Mouse (Mus musculus) lung, embryonic 16.5 days (tissue): ENCODE results near the gene Dmac2. TPM values are rescaled to one million over a fixed set of nuclear protein-coding genes. Genes with fewer than 3 reads are reported as not detected.

ENCODE experiments used
- ATAC-seq: fragments of 200-750 bp; cut with Nextera tagmentation; 2 replicates; pipeline ENCODE4 v1.8.0; 2017; ENCODE audit warnings: low read depth, mild to moderate bottlenecking, moderate library complexity
- H3K27ac ChIP-seq: fragments of 300-500 bp; sonication (generic); 2 replicates; pipeline ENCODE4 v1.5.1; 2014; ENCODE audit warnings: mild to moderate bottlenecking, control low read depth, low read length
- H3K27me3 ChIP-seq: fragments of 300-500 bp; sonication (generic); 2 replicates; pipeline ENCODE4 v1.6.1; 2014; ENCODE audit warnings: low read depth, low read length, mixed read lengths; ENCODE audit not compliant: control insufficient read depth, insufficient read depth
- H3K36me3 ChIP-seq: fragments of 300-500 bp; sonication (generic); 2 replicates; pipeline ENCODE4 v1.6.1; 2014; ENCODE audit warnings: low read length; ENCODE audit not compliant: control insufficient read depth, insufficient read depth
- H3K4me1 ChIP-seq: fragments of 300-500 bp; sonication (generic); replicated peaks from 2 replicates; pipeline ENCODE4 v1.6.1; 2014; ENCODE audit warnings: low read length, mixed read lengths; ENCODE audit not compliant: control insufficient read depth, insufficient read depth
- H3K4me2 ChIP-seq: fragments of 300-500 bp; sonication (generic); 2 replicates; pipeline ENCODE4 v1.6.1; 2014; ENCODE audit warnings: low read depth, low read length, control low read depth
- H3K4me3 ChIP-seq: fragments of 300-500 bp; sonication (generic); 2 replicates; pipeline ENCODE4 v1.5.1; 2014; ENCODE audit warnings: mild to moderate bottlenecking, low read length, control low read depth
- H3K9ac ChIP-seq: fragments of 300-500 bp; sonication (generic); 2 replicates; pipeline ENCODE4 v1.6.1; 2014; ENCODE audit warnings: low read length, control low read depth
- H3K9me3 ChIP-seq: fragments of 300-500 bp; sonication (generic); 2 replicates; pipeline ENCODE4 v1.6.1; 2016; ENCODE audit warnings: low read length; ENCODE audit not compliant: control insufficient read depth
- WGBS: fragments of 180-500 bp; shearing (Covaris S2); extraction: QIAGEN DNeasy Blood & Tissue Kit; methylation state at CpG from one replicate; pipeline ENCODE4 v1.1.7; 2014; 5-methylcytosine and 5-hydroxymethylcytosine counted together
- polyA plus RNA-seq: library from polyadenylated mRNA; unstranded; fragments of >200 nt; fragmentation: Nextera tagmentation; extraction: Ambion mirVana; gene quantifications from 2 replicates; pipeline ENCODE4 v1.2.1, GENCODE M21; 2015

Gene Dmac2
- polyA plus RNA-seq, 1 experiment from 2014 or later = 34.5 TPM

GRCm38 (mm10) chr7:25657785-25658184, 38.6 kb downstream of the Dmac2 start:
- Histone ChIP-seq H3K27me3 (no peaks in the 10 kb centered on the region), H3K36me3 (no peaks in the 10 kb centered on the region), H3K4me1 (peaks cover 15% of the 10 kb centered on the region), H3K9ac (peak overlapping the region; percentile 82), H3K4me2 (peak overlapping the region; percentile 84), H3K9me3 (no peaks in the 10 kb centered on the region), H3K4me3 (peak overlapping the region; percentile 81), H3K27ac (no peak overlapping the region)
- ATAC-seq = no peak
- WGBS = 25% methylated on average over 10 of the region's 10 CpGs

- Histone ChIP-seq H3K9me3 (no peaks in the 10 kb centered on the region), H3K4me2 (peak within 1 kb of the TSS; percentile 84), H3K27ac (peak within 1 kb of the TSS; percentile 88), H3K4me3 (peak within 1 kb of the TSS; percentile 81), H3K36me3 (0 out of 2 replicates have a peak, but pooled peaks cover 3% of the 10 kb centered on the region), H3K4me1 (peaks cover 15% of the 10 kb centered on the region), H3K27me3 (no peaks in the 10 kb centered on the region), H3K9ac (peak within 1 kb of the TSS; percentile 82)
- under 1% methylated on average over 50 of the region's 50 CpGs for WGBS
- ATAC-seq = peak; percentile 99
Measured at GRCm38 (mm10) chr7:25658657-25659472, 39.7 kb downstream of the Dmac2 start, which contains the start of the genes Bckdha and Exosc5. Bckdha (minus strand) TSS chr7:25658981. Exosc5 (plus strand) TSS chr7:25659164.

- Histone ChIP-seq H3K9ac (no peak overlapping the region), H3K4me1 (0 out of 2 replicates have a peak, but pooled peaks cover 3% of the 10 kb centered on the region), H3K36me3 (peaks cover 19% of the 10 kb centered on the region), H3K9me3 (no peaks in the 10 kb centered on the region), H3K27ac (no peak overlapping the region), H3K4me3 (no peak overlapping the region), H3K4me2 (no peak overlapping the region), H3K27me3 (no peaks in the 10 kb centered on the region)
- ATAC-seq = no peak
- WGBS = 92% methylated on average over 8 of the region's 8 CpGs
Measured at GRCm38 (mm10) chr7:25666381-25666780, 47.2 kb downstream of the Dmac2 start.

GRCm38 (mm10) chr7:25669158-25669557, 49.9 kb downstream of the Dmac2 start:
- Histone ChIP-seq H3K27me3 (peaks cover 8% of the 10 kb centered on the region), H3K4me2 (no peak overlapping the region), H3K9me3 (no peaks in the 10 kb centered on the region), H3K4me3 (no peak overlapping the region), H3K27ac (no peak overlapping the region), H3K36me3 (peaks cover 15% of the 10 kb centered on the region), H3K9ac (no peak overlapping the region), H3K4me1 (0 out of 2 replicates have a peak, but pooled peaks cover 3% of the 10 kb centered on the region)
- no peak for ATAC-seq
- WGBS = 80% methylated on average over 10 of the region's 10 CpGs

- ATAC-seq = no peak
- peaks cover 13% of the 10 kb centered on the region for H3K27me3 ChIP-seq
- H3K4me3 ChIP-seq = no peak overlapping the region
- H3K4me1 ChIP-seq = peaks cover 5% of the 10 kb centered on the region
- 81% methylated on average over 9 of the region's 9 CpGs for WGBS
- H3K36me3 ChIP-seq = peaks cover 13% of the 10 kb centered on the region
- no peaks in the 10 kb centered on the region for H3K9me3 ChIP-seq
- H3K9ac ChIP-seq = no peak overlapping the region
- no peak overlapping the region for H3K27ac ChIP-seq
- H3K4me2 ChIP-seq = no peak overlapping the region
Measured at GRCm38 (mm10) chr7:25669631-25670030, 50.4 kb downstream of the Dmac2 start.

DNA sequence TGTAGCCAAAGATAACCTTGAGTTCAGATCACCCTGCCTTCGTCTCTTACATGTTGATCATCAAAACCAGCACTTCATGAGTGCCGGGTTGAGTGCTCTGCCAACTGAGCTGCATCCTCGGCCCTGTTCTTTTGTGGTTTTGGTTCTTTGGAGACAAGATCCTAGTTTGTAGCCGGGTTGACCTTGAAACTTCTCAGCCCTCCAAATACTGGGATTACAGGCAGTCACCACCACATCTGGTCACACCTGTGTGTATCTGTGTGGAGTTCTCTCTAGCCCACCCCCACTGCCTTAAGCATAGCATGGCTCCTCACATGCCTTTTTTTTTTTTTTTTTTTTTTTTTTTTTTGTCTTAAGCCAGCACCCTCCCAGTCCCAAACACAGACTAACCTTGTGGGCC, 50.9 kb downstream of the Dmac2 start:
- no peak for ATAC-seq
- 83% methylated on average over 4 of the region's 4 CpGs for WGBS
- H3K36me3 ChIP-seq = peaks cover 9% of the 10 kb centered on the region
- no peak overlapping the region for H3K4me2 ChIP-seq
- no peaks in the 10 kb centered on the region for H3K9me3 ChIP-seq
- no peak overlapping the region for H3K27ac ChIP-seq
- H3K4me1 ChIP-seq = peaks cover 10% of the 10 kb centered on the region
- H3K9ac ChIP-seq = no peak overlapping the region
- H3K4me3 ChIP-seq = no peak overlapping the region
- peaks cover 18% of the 10 kb centered on the region for H3K27me3 ChIP-seq

- no peak overlapping the region for H3K4me2 ChIP-seq
- ATAC-seq = no peak
- no peaks in the 10 kb centered on the region for H3K9me3 ChIP-seq
- H3K27me3 ChIP-seq = peaks cover 21% of the 10 kb centered on the region
- H3K4me3 ChIP-seq = no peak overlapping the region
- 0 out of 2 replicates have a peak, but pooled peaks cover 3% of the 10 kb centered on the region for H3K36me3 ChIP-seq
- H3K9ac ChIP-seq = no peak overlapping the region
- WGBS = 38% methylated on average over 2 of the region's 2 CpGs
- H3K27ac ChIP-seq = no peak overlapping the region
- peaks cover 16% of the 10 kb centered on the region for H3K4me1 ChIP-seq
Measured at GRCm38 (mm10) chr7:25671686-25672085, 52.5 kb downstream of the Dmac2 start.

- H3K36me3 ChIP-seq = 0 out of 2 replicates have a peak, but pooled peaks cover 3% of the 10 kb centered on the region
- H3K4me3 ChIP-seq = no peak overlapping the region
- H3K4me1 ChIP-seq = peaks cover 19% of the 10 kb centered on the region
- H3K27me3 ChIP-seq = peaks cover 21% of the 10 kb centered on the region
- no peaks in the 10 kb centered on the region for H3K9me3 ChIP-seq
- H3K4me2 ChIP-seq = no peak overlapping the region
- H3K27ac ChIP-seq = no peak overlapping the region
- H3K9ac ChIP-seq = no peak overlapping the region
- WGBS = 48% methylated on average over 4 of the region's 4 CpGs
- no peak for ATAC-seq
Measured at GRCm38 (mm10) chr7:25672442-25672841, 53.2 kb downstream of the Dmac2 start.

GRCm38 (mm10) chr7:25674297-25674696, 55.1 kb downstream of the Dmac2 start:
- Histone ChIP-seq H3K9ac (no peak overlapping the region; the same call in 1 of the 2 replicates), H3K4me3 (peak overlapping the region; percentile 39)
- WGBS = 23% methylated on average over 9 of the region's 9 CpGs

More at GRCm38 (mm10) chr7:25674297-25674696, 55.1 kb downstream of the Dmac2 start:
- H3K27me3 ChIP-seq = peaks cover 21% of the 10 kb centered on the region
- peaks cover 19% of the 10 kb centered on the region for H3K4me1 ChIP-seq
- H3K4me2 ChIP-seq = peak overlapping the region; percentile 60
- H3K36me3 ChIP-seq = no peaks in the 10 kb centered on the region
- no peak overlapping the region for H3K27ac ChIP-seq
- no peak for ATAC-seq
- H3K9me3 ChIP-seq = no peaks in the 10 kb centered on the region
